Mouse (Mus musculus) NIH3T3 (cell line): ENCODE measurements around the gene Ovol3.
"Not testable (repeated sequence)": the region's sequence is repeated elsewhere in the genome, so short reads cannot be mapped to it uniquely, and the experiment has no call there.

Source experiments
- DNase-seq: peaks from one replicate; pipeline ENCODE4 v3.0.0-alpha.2; 2012; ENCODE audit warnings: low read depth

The Ovol3 gene

GRCm38 (mm10) chr7:30224206-30224605 is 11.3 kb downstream of the Ovol3 start:
- no peak for DNase-seq

- no peak for DNase-seq
Observed at GRCm38 (mm10) chr7:30222205-30222604, 13.3 kb downstream of the Ovol3 start.

GRCm38 (mm10) chr7:30221433-30221832 is 14.1 kb downstream of the Ovol3 start:
- DNase-seq = no peak

- no peak for DNase-seq
Observed at GRCm38 (mm10) chr7:30220008-30220356, 15.5 kb downstream of the Ovol3 start.

- no peak for DNase-seq
Observed at GRCm38 (mm10) chr7:30219293-30220007, 16.1 kb downstream of the Ovol3 start.

GRCm38 (mm10) chr7:30217277-30217676 is 18.2 kb downstream of the Ovol3 start:
- no peak for DNase-seq

GRCm38 (mm10) chr7:30216723-30217151 is 18.8 kb downstream of the Ovol3 start:
- DNase-seq = peak; percentile 95

- DNase-seq = no peak
Observed at GRCm38 (mm10) chr7:30215875-30216274, 19.6 kb downstream of the Ovol3 start.

- no peak for DNase-seq
Observed at GRCm38 (mm10) chr7:30213881-30214280, 21.6 kb downstream of the Ovol3 start.

GRCm38 (mm10) chr7:30211025-30211424 is 24.5 kb downstream of the Ovol3 start:
- DNase-seq = no peak

- not testable (repeated sequence) for DNase-seq
Observed at GRCm38 (mm10) chr7:30206364-30206763, 29.2 kb downstream of the Ovol3 start.

GRCm38 (mm10) chr7:30205383-30205782 is 30.1 kb downstream of the Ovol3 start:
- DNase-seq = peak; percentile 86

- no peak for DNase-seq
Observed at GRCm38 (mm10) chr7:30204380-30204779, 31.1 kb downstream of the Ovol3 start.

GRCm38 (mm10) chr7:30202895-30203690 is 32.4 kb downstream of the Ovol3 start:
- DNase-seq = peak; percentile 65

- DNase-seq = not testable (repeated sequence)
Observed at GRCm38 (mm10) chr7:30200661-30201060, 34.9 kb downstream of the Ovol3 start.

GRCm38 (mm10) chr7:30200200-30200599 is 35.3 kb downstream of the Ovol3 start:
- DNase-seq = no peak

GRCm38 (mm10) chr7:30199498-30200139 is 35.9 kb downstream of the Ovol3 start:
- DNase-seq = no peak

- peak; percentile 92 for DNase-seq
Observed at GRCm38 (mm10) chr7:30198481-30198971, 37.0 kb downstream of the Ovol3 start, which contains the start of gene Capns1. Gene Capns1, minus strand, starts transcription at chr7:30198811.

- DNase-seq = no peak
Observed at GRCm38 (mm10) chr7:30197592-30198129, 37.9 kb downstream of the Ovol3 start.

- DNase-seq = peak; percentile 67
Observed at GRCm38 (mm10) chr7:30196171-30196570, 39.4 kb downstream of the Ovol3 start.

- peak; percentile 54 for DNase-seq
Observed at GRCm38 (mm10) chr7:30195461-30195860, 40.1 kb downstream of the Ovol3 start.

- peak; percentile 99 for DNase-seq
Observed at GRCm38 (mm10) chr7:30194884-30195283, 40.6 kb downstream of the Ovol3 start.
